Mouse (Mus musculus) layer of hippocampus, postnatal 36 days (tissue): Measurements from ENCODE around the gene Sh2b3. TPM values are rescaled to one million over a fixed set of nuclear protein-coding genes. Genes with fewer than 3 reads are reported as not detected.
A peak's percentile ranks its signal among the peaks of the same experiment; 100 is the strongest.

Experiments
- DNase-seq, 2 experiments: peaks; one replicate each; pipeline ENCODE4 v3.0.0; 2022
- total RNA-seq, 2 experiments: library from RNA; stranded (reverse); gene quantifications; 2 replicates each; pipeline ENCODE4 v1.2.3; 2021

Gene Sh2b3
- total RNA-seq, 2 experiments from 2014 or later: 21.6 to 22.1 TPM

GRCm38 (mm10) chr5:121843138-121843905 lies 5.9 kb upstream of the Sh2b3 start:
- DNase-seq: no peak

- peak; percentile 78 to 79 for DNase-seq
Observed at GRCm38 (mm10) chr5:121842665-121843118, 5.2 kb upstream of the Sh2b3 start.

DNA sequence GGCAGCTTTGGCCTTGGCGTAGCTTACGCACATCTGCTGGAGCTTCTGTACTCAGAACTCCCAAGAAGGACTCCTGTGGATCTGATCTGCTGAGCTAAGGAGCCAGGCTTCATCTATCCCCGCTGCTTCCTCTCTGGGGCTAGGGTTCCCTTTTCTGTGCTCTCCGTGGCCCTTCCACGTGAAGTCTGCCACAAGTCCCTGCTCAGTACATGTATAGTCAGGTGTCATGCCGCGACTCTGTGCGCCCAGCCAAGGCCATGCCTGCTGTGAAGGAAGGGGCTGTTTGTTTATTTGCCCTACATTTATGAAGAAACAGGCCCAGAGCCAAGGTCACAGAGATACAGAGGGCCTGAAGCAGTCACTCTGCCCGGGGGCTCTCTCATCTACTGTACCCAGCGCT lies 4.5 kb upstream of the Sh2b3 start:
- no peak for DNase-seq

GRCm38 (mm10) chr5:121841516-121841915 lies 4.1 kb upstream of the Sh2b3 start:
- DNase-seq: no peak

GRCm38 (mm10) chr5:121839128-121839473 lies 1.7 kb upstream of the Sh2b3 start:
- DNase-seq: no peak

GRCm38 (mm10) chr5:121838341-121839127 lies 1.1 kb upstream of the Sh2b3 start:
- DNase-seq: no peak

DNA sequence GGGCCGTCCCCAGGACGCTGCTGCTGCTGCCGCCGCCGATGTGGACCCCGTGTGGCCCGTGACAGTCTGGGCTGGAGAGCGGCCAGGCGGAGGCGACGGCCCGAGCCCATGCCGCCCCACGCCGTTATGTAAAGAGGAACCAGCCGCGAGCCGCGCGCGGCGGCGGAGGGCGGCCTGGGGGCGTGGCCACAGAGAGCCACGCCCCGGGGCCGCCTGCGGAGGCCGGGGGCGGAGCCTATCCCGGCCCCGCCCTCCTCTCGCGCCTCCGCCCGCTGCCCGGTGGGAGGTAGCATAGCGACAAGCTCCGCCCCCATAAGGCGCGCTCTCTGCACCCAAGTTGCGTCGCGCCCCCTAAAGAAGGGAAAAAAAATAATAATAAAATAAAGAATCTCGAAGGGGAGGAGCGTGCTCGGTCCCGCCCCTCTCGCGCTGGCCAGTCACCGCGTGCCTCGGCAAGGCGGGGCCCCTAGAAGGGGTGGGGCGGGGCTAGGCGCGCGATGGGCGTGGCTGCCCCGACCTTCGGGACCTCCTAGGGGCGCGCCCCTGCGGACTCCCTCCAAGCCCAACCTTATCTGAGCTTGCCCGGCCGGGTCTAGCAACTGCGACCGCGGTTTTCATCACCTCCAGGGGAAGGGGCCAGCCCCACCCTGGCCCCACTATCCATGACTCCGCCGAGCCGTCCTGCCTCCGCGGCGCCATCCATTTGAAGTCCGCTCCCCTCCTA lies 592 bp downstream of the Sh2b3 start:
- peak; percentile 80 to 81 for DNase-seq

GRCm38 (mm10) chr5:121835949-121836691 lies 1.3 kb downstream of the Sh2b3 start:
- DNase-seq: no peak

- DNase-seq: no peak
Observed at GRCm38 (mm10) chr5:121834991-121835747, 2.3 kb downstream of the Sh2b3 start.

GRCm38 (mm10) chr5:121834241-121834606 lies 3.2 kb downstream of the Sh2b3 start:
- DNase-seq: no peak

GRCm38 (mm10) chr5:121833572-121834240 lies 3.7 kb downstream of the Sh2b3 start:
- DNase-seq: no peak

DNA sequence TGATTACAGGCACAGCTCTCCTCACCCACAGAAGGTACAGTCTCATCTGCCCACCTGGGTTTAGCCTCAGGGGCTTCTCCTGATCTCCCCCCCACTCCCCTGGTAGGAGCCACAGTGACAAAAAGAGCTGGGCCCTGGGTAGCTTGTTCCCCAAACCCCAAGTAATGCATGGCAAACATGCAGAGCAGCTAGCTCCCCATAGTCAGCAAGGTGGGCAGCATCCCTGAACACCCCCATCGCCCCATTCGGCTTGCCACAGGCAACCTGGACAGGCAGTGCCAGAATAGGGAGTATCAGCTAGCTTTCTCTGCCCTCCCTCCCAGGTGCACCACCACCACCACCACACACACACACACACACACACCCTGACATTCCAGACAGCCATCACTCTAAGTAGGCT lies 4.3 kb downstream of the Sh2b3 start:
- DNase-seq: no peak

GRCm38 (mm10) chr5:121832376-121833155 lies 4.9 kb downstream of the Sh2b3 start:
- no peak for DNase-seq

GRCm38 (mm10) chr5:121831002-121831601 lies 6.3 kb downstream of the Sh2b3 start:
- DNase-seq: no peak

GRCm38 (mm10) chr5:121828491-121829432 lies 8.7 kb downstream of the Sh2b3 start:
- DNase-seq: no peak

DNA sequence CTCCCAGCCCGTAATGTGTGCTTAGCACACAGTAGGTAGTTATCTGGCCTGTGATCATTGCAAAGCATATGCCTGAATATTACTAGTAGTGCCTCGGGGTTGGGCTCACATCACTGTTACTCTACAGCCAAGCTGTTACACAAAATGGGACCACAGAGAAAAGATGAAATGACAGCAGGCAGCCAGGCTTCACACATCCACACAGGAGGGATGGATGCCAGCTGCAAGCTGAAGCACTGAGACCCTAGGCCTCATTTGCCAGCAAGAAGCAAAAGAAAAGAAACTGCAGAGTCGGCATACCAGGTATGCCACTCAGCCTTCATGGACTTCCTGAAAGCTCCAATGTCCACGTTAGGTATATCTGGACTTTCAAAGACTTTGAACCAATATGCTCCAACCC lies 9.6 kb downstream of the Sh2b3 start:
- no peak for DNase-seq

DNA sequence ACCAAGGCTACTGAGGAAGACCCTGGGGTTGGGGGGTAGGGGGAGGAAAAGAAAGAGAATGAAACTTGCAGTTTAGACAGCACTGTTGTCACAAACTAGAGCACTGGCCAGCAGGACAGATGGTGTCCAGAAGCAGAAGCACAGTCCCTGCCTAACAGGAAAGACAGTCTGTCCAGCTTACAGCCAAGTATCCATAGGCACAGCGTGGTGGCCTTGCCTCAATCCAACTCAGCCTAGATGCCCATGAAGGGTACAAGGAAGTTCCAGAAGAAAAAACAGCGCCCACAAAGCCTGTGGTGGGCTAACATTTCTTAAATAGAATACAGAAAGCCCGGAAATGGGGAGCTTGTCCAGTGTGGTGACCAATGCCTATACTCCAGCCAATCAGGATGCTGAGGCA lies 11.8 kb downstream of the Sh2b3 start:
- no peak for DNase-seq

DNA sequence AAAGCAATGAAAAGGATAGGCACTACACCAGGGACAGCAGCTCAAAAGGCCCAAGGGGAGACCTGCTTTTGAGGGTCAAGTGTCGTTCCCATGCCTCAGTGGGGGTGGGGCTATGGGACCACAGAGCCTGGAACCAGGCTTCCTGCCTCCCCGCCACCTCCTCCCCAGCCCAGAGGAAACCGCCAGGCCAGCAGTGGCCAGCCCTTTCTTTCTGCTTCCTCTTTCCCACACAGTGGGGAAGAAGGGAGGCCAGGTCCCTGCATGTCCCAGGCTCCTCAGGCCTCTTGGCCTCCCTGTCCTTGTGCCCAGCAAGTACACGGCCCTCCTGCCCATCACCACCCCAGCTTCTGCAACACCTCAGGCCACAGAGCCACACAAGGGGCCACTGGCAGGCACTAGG lies 13.3 kb downstream of the Sh2b3 start:
- no peak for DNase-seq

DNA sequence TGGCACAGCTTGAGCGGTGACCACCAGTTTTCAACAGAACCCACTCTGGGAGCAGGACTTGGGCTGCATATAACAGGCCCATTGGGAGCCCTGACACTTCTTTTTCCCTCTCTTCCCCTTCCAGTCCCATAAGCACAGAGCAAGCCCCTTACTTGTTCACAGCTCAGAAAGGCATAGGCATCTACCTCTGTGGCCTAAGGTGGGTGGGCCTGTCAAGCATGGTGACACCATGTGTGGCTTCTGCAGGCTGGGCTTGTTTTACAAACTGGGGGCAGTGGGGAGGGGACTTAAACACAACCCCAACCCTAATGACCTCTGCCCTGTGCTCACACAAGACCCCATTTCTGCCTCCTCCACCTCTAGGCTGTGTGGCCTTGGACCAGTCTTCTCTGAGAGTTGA lies 13.8 kb downstream of the Sh2b3 start:
- DNase-seq: no peak
